Mouse (Mus musculus): ENCODE results near the gene Polk. TPM values are rescaled to one million over a fixed set of nuclear protein-coding genes. Genes with fewer than 3 reads are reported as not detected.
A peak's percentile ranks its signal among the peaks of the same experiment; 100 is the strongest.

The Polk gene
- total and polyA plus RNA-seq, 2 experiments from 2014 or later, result 3.9 to 8.0 TPM

DNA sequence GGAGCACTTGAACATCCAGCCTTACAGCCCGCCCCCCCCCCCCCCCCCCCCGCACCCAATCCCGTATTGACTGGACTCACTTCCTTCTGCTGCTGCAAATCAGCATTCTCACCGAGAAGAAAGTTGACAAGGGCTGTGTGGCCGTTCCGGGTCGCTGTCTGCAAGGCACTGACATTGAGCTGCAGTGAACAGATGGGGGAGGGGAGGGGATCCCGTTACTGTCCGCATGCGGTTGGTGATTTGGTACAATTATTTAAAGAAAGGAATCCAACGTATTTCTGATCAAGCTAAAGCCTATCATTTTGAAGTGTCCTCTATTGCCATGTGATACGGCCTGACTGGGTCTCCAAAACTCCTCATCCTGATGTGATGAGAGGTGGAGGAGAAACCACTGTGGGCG is 106.6 kb downstream of the Polk start:
- Histone ChIP-seq H3K36me3 (ENCODE audit: insufficient read depth) (no peaks in the 10 kb centered on the region), H3K9me3 (ENCODE audit: low read length) (no peaks in the 10 kb centered on the region), H3K27me3 (ENCODE audit: insufficient read depth, low read length) (no peaks in the 10 kb centered on the region), H3K4me2 (ENCODE audit: low read depth) (no peak overlapping the region), H3K27ac (ENCODE audit: low read depth, low read length) (no peak overlapping the region), H3K9ac (no peak overlapping the region), H3K4me1 (ENCODE audit: insufficient read depth) (no peaks in the 10 kb centered on the region), H3K4me3 (ENCODE audit: low read depth, low read length) (no peak overlapping the region)
- WGBS, result 44% methylated on average over 13 of the region's 13 CpGs
- no peak for ATAC-seq
- TF ChIP-seq CTCF (IDR thresholded peaks at IDR 0.05; ENCODE audit: low read depth), result no peak
- DNase-seq, result no peak

DNA sequence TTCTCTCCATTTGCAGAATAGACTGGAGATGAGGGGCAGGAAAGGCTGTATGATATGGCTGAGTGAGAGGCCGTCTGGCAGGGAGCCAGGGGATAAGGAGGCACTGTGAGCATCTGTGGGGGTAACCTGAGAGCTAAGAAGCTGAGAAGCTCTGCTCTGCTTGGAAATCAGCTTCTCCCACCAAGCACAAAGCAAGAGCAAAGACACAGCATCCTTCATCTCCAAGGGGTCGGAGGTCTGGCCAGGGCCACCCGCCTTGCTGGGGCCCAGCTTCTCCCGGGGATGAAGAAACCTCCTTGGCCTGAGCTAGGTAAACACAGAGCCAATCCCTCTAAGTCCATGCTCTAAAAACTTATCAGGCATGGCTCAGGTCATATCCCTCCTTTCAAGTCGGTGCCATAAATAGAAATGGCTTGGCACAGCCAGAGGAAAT is 107.5 kb downstream of the Polk start:
- H3K9ac ChIP-seq, result no peak overlapping the region
- H3K36me3 ChIP-seq (ENCODE audit: insufficient read depth), result no peaks in the 10 kb centered on the region
- 62% methylated on average over 5 of the region's 5 CpGs for WGBS
- DNase-seq, result no peak
- no peak overlapping the region for H3K4me3 ChIP-seq (ENCODE audit: low read depth, low read length)
- no peaks in the 10 kb centered on the region for H3K9me3 ChIP-seq (ENCODE audit: low read length)
- no peak for TF ChIP-seq CTCF (IDR thresholded peaks at IDR 0.05; ENCODE audit: low read depth)
- no peak overlapping the region for H3K4me2 ChIP-seq (ENCODE audit: low read depth)
- no peak for ATAC-seq
- H3K27me3 ChIP-seq (ENCODE audit: insufficient read depth, low read length), result no peaks in the 10 kb centered on the region
- H3K27ac ChIP-seq (ENCODE audit: low read depth, low read length), result no peak overlapping the region
- no peaks in the 10 kb centered on the region for H3K4me1 ChIP-seq (ENCODE audit: insufficient read depth)

DNA sequence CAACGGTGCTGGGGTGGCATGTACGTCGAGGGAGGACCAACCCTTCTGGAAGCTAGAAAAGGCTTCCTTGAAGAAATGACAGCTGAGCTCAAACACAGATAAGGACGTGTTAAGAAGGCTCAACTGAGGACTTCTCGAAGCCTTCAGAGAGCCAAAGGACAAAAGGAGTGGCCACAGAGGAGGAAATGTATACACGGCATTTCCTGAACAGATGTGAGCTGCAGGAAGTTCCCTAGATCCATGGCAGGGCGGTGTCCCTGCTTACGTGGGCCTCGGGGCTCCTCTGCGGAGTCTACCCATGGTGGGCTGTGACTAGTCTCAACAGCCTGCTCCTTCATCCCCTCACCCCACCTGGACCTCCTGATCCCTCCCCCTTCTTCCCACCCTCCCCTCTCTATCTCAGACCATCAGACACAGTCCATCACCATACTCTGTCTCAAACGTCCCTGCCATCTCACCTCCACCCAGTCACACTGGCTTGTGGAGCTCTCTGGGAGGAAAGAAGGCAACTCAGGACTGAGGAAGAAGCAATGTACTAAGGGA is 108.7 kb downstream of the Polk start:
- 89% methylated on average over 11 of the region's 11 CpGs for WGBS
- no peak for TF ChIP-seq CTCF (IDR thresholded peaks at IDR 0.05; ENCODE audit: low read depth)
- H3K4me1 ChIP-seq (ENCODE audit: insufficient read depth), result no peaks in the 10 kb centered on the region
- no peak overlapping the region for H3K9ac ChIP-seq
- no peak overlapping the region for H3K4me2 ChIP-seq (ENCODE audit: low read depth)
- no peak for DNase-seq
- ATAC-seq, result no peak
- no peaks in the 10 kb centered on the region for H3K27me3 ChIP-seq (ENCODE audit: insufficient read depth, low read length)
- H3K4me3 ChIP-seq (ENCODE audit: low read depth, low read length), result no peak overlapping the region
- H3K36me3 ChIP-seq (ENCODE audit: insufficient read depth), result no peaks in the 10 kb centered on the region
- no peak overlapping the region for H3K27ac ChIP-seq (ENCODE audit: low read depth, low read length)
- H3K9me3 ChIP-seq (ENCODE audit: low read length), result no peaks in the 10 kb centered on the region

DNA sequence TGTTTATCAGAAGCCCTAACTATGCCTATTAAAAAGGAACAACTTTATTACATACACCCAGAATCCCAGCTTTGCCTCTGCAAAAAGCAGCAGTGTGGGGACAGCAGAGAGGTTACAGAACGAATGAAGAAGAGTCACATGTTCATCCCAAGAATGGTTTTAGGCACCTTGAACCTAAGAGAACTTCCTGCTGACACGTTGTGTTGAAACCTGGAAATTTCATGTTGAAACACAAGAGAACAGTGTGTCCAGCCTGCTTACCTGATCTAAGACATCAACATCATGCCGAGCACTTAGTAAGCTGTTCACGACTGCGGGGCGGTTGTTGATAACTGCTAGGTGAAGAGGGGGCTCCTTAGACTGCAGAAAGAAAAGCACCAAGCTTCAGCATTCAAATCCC is 109.3 kb downstream of the Polk start:
- no peak for TF ChIP-seq CTCF (IDR thresholded peaks at IDR 0.05; ENCODE audit: low read depth)
- H3K36me3 ChIP-seq (ENCODE audit: insufficient read depth), result no peaks in the 10 kb centered on the region
- H3K9me3 ChIP-seq (ENCODE audit: low read length), result no peaks in the 10 kb centered on the region
- no peak overlapping the region for H3K4me2 ChIP-seq (ENCODE audit: low read depth)
- H3K4me3 ChIP-seq (ENCODE audit: low read depth, low read length), result no peak overlapping the region
- no peak overlapping the region for H3K9ac ChIP-seq
- ATAC-seq (no peak), DNase-seq (no peak)
- H3K27me3 ChIP-seq (ENCODE audit: insufficient read depth, low read length), result no peaks in the 10 kb centered on the region
- no peak overlapping the region for H3K27ac ChIP-seq (ENCODE audit: low read depth, low read length)
- WGBS, result 87% methylated on average over 6 of the region's 6 CpGs
- H3K4me1 ChIP-seq (ENCODE audit: insufficient read depth), result no peaks in the 10 kb centered on the region

DNA sequence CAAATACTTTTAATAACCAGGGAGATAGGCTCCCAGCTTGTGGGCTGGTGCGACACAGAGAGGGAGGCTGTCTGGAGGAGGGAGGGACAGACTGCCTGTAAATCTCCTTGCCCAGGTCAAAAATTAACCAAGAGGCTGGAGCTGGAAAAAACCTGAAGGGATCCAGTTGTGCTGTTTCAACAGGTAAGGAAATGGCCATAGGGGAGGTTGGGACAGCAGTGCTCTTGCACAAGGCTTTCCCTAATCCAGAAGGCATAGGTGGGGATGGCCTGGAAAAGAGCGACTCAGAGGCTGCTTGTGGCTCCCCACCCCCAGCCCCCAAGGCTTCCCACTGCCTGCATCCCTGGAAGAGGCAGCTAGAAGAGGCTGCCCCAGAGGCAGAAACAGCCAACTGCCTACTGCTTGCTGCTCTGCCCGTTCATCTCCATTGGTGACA is 110.0 kb downstream of the Polk start:
- 62% methylated on average over 3 of the region's 3 CpGs for WGBS
- no peak for TF ChIP-seq CTCF (IDR thresholded peaks at IDR 0.05; ENCODE audit: low read depth)

DNA sequence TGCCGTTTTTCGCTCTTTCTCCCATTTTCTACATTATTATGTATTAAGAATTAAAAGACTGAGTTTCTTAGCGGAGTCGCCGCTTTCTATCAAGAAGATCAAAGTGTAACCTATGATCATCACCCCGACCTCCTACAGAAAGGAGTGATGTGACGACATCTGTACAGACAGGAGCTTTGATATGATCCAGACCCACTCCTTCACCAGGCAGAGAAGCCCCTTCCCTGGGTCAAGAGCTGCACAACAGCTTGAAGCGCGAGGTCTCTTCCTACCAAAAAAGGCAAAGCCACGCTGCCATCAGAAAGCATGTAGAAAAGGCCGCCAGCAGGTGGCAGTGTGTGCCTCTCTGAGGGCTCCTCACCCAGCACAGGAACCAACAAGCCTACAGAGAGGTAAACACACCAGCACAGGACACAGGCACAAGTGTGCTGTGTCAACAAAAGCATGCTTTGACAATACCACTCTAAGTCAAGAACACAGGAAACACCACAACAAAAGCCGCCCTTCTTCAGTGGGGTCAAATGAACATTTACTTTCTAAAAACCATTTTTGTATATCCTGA is 110.7 kb downstream of the Polk start:
- Histone ChIP-seq H3K4me3 (ENCODE audit: low read depth, low read length) (no peak overlapping the region), H3K27ac (ENCODE audit: low read depth, low read length) (no peak overlapping the region), H3K36me3 (ENCODE audit: insufficient read depth) (no peaks in the 10 kb centered on the region), H3K27me3 (ENCODE audit: insufficient read depth, low read length) (no peaks in the 10 kb centered on the region), H3K4me1 (ENCODE audit: insufficient read depth) (no peaks in the 10 kb centered on the region), H3K9me3 (ENCODE audit: low read length) (no peaks in the 10 kb centered on the region), H3K9ac (no peak overlapping the region), H3K4me2 (ENCODE audit: low read depth) (no peak overlapping the region)
- DNase-seq, result peak; percentile 91
- 38% methylated on average over 12 of the region's 12 CpGs for WGBS
- peak; percentile 87 for ATAC-seq
- TF ChIP-seq CTCF (IDR thresholded peaks at IDR 0.05; ENCODE audit: low read depth), result peak; percentile 96

More for the DNA sequence above, 110.0 kb downstream of the Polk start:
- Histone ChIP-seq H3K4me2 (ENCODE audit: low read depth) (no peak overlapping the region), H3K9me3 (ENCODE audit: low read length) (no peaks in the 10 kb centered on the region), H3K27me3 (ENCODE audit: insufficient read depth, low read length) (no peaks in the 10 kb centered on the region), H3K36me3 (ENCODE audit: insufficient read depth) (no peaks in the 10 kb centered on the region), H3K9ac (no peak overlapping the region), H3K4me1 (ENCODE audit: insufficient read depth) (no peaks in the 10 kb centered on the region), H3K4me3 (ENCODE audit: low read depth, low read length) (no peak overlapping the region), H3K27ac (ENCODE audit: low read depth, low read length) (no peak overlapping the region)
- ATAC-seq (no peak), DNase-seq (no peak)

Other genes starting within 250 kb of the Polk start
- gene Poc5, start 154.3 kb downstream of the Polk start, total RNA-seq (2014; rRNA removed), result 25.5 and 34.9 TPM in 2 replicates
- 17.1 and 22.4 TPM in 2 replicates for gene Poc5, start 154.3 kb downstream of the Polk start, polyA plus RNA-seq (2015; fragmentation: Nextera tagmentation; extraction: Ambion mirVana)
- gene Ankdd1b, start 71.4 kb downstream of the Polk start, total RNA-seq (2014; rRNA removed), result 0.15 TPM in 1 of 2 replicates, not detected in the other
- gene Ankdd1b, start 71.4 kb downstream of the Polk start, polyA plus RNA-seq (2015; fragmentation: Nextera tagmentation; extraction: Ambion mirVana), result not detected in 2 replicates
- not detected in 2 replicates for gene Gm17622, start 51.8 kb downstream of the Polk start, total RNA-seq (2014; rRNA removed)
- gene Gm17622, start 51.8 kb downstream of the Polk start, polyA plus RNA-seq (2015; fragmentation: Nextera tagmentation; extraction: Ambion mirVana), result not detected in 2 replicates
- gene Col4a3bp, start within 50 bp of the Polk start, total RNA-seq (2014; rRNA removed), result 36.4 and 40.9 TPM in 2 replicates
- 2.6 and 5.7 TPM in 2 replicates for gene Col4a3bp, start within 50 bp of the Polk start, polyA plus RNA-seq (2015; fragmentation: Nextera tagmentation; extraction: Ambion mirVana)
- 230 and 249 TPM in 2 replicates for gene Hmgcr, start 128.4 kb upstream of the Polk start, total RNA-seq (2014; rRNA removed)
- 142 and 175 TPM in 2 replicates for gene Hmgcr, start 128.4 kb upstream of the Polk start, polyA plus RNA-seq (2015; fragmentation: Nextera tagmentation; extraction: Ambion mirVana)
- not detected in 2 replicates for gene Ankrd31, start 205.7 kb upstream of the Polk start, total RNA-seq (2014; rRNA removed)
- gene Ankrd31, start 205.7 kb upstream of the Polk start, polyA plus RNA-seq (2015; fragmentation: Nextera tagmentation; extraction: Ambion mirVana), result 0.04 and 0.06 TPM in 2 replicates

Measured in forebrain, postnatal 0 days (tissue).